Comparison of ENCODE assay signal across 19 mouse cellular contexts in genomic region chr4:8929346-8929745, GRCm38 (mm10).
DNase-seq lines count a peak whose midpoint lies in the region; ATAC-seq and TF ChIP-seq lines count a peak whose summit lies in the region.
"Had no signal": no experiment of that assay in that cellular context is flagged by ENCODE, and none has a peak within 500 bp of the region (broad histone marks: within the 10 kb centered on the region; RNA-seq: fewer than 3 reads in every experiment).

No protein-coding gene starts in this region.

- H3K27me3 ChIP-seq in hindbrain, embryonic 15.5 days: no peaks in the 10 kb centered on the region
- no peaks in the 10 kb centered on the region for H3K27me3 ChIP-seq in hindbrain, embryonic 14.5 days (ENCODE audit: control insufficient read depth, insufficient read depth, low read length)
- H3K27me3 ChIP-seq in cerebellum, adult 2 months (ENCODE audit: control insufficient read depth, insufficient read depth, low read length): no peaks in the 10 kb centered on the region
- H3K27me3 ChIP-seq in kidney, embryonic 16.5 days (ENCODE audit: insufficient read depth, low read length): no peaks in the 10 kb centered on the region
- H3K27me3 ChIP-seq: heart, embryonic 15.5 days had no signal

- no peaks in the 10 kb centered on the region for H3K9me3 ChIP-seq in hindbrain, embryonic 15.5 days
- H3K9me3 ChIP-seq in hindbrain, embryonic 14.5 days (ENCODE audit: control insufficient read depth, low read length): no peaks in the 10 kb centered on the region
- no peaks in the 10 kb centered on the region for H3K9me3 ChIP-seq in kidney, embryonic 16.5 days (ENCODE audit: low read length)
- H3K9me3 ChIP-seq: embryonic facial prominence, embryonic 13.5 days; G1E; heart, embryonic 15.5 days had no signal

- TF ChIP-seq CTCF in brain, embryonic 14.5 days (IDR thresholded peaks at IDR 0.05; ENCODE audit: borderline replicate concordance, extremely low read depth, insufficient read depth, insufficient read length): no peak
- TF ChIP-seq CTCF in cerebellum, adult 2 months (IDR thresholded peaks at IDR 0.05; ENCODE audit: borderline replicate concordance, insufficient read depth, low read depth, low read length): no peak

- H3K4me2 ChIP-seq in hindbrain, embryonic 15.5 days: no peak overlapping the region
- no peak overlapping the region for H3K4me2 ChIP-seq in hindbrain, embryonic 14.5 days (replicated peaks)
- no peak overlapping the region for H3K4me2 ChIP-seq in kidney, embryonic 16.5 days (replicated peaks; ENCODE audit: low read depth, low read length)
- H3K4me2 ChIP-seq: embryonic facial prominence, embryonic 13.5 days; heart, embryonic 15.5 days had no signal

- no peaks in the 10 kb centered on the region for H3K36me3 ChIP-seq in hindbrain, embryonic 15.5 days
- no peaks in the 10 kb centered on the region for H3K36me3 ChIP-seq in hindbrain, embryonic 14.5 days (replicated peaks; ENCODE audit: control insufficient read depth, insufficient read depth)
- no peaks in the 10 kb centered on the region for H3K36me3 ChIP-seq in kidney, embryonic 16.5 days (ENCODE audit: insufficient read depth, low read length)
- H3K36me3 ChIP-seq: embryonic facial prominence, embryonic 13.5 days; G1E; heart, embryonic 15.5 days had no signal

- H3K27ac ChIP-seq in hindbrain, embryonic 15.5 days (replicated peaks): no peak overlapping the region
- H3K27ac ChIP-seq in hindbrain, embryonic 14.5 days: no peak overlapping the region
- H3K27ac ChIP-seq in cerebellum, adult 2 months (ENCODE audit: insufficient read depth, low read length): no peak overlapping the region
- H3K27ac ChIP-seq in kidney, embryonic 16.5 days (ENCODE audit: low read length): no peak overlapping the region
- H3K27ac ChIP-seq: embryonic facial prominence, embryonic 13.5 days; heart, embryonic 15.5 days; kidney, postnatal 0 days had no signal

- ATAC-seq in hindbrain, embryonic 15.5 days (ENCODE audit: low FRiP score, low read depth): 0 out of 2 replicates have a peak, but pooled peaks have one; percentile 23
- ATAC-seq in hindbrain, embryonic 14.5 days (ENCODE audit: low FRiP score): no peak
- ATAC-seq in kidney, embryonic 16.5 days (ENCODE audit: low FRiP score, low TSS enrichment): no peak
- ATAC-seq: inflammation-experienced regulatory T-cells, adult 6 months had no signal

- WGBS in hindbrain, embryonic 15.5 days: 56% methylated on average over 4 of the region's 4 CpGs
- WGBS in hindbrain, embryonic 14.5 days: 63% methylated on average over 4 of the region's 4 CpGs
- 16% methylated on average over 4 of the region's 4 CpGs for WGBS in cerebellum, adult 2 months
- WGBS in kidney, embryonic 16.5 days: 86% methylated on average over 4 of the region's 4 CpGs

- no peak for DNase-seq in hindbrain, embryonic 14.5 days (ENCODE audit: low spot score)
- peak; percentile 71 for DNase-seq in brain, embryonic 14.5 days (ENCODE audit: low read depth)
- peak; percentile 63 to 81 for DNase-seq in cerebellum, adult 2 months
- DNase-seq in gonadal fat pad, adult 2 months (ENCODE audit: low read depth): peak; percentile 91
- no peak for DNase-seq in frontal cortex, postnatal 36 days (ENCODE audit: low spot score in 2 of 2)
- no peak for DNase-seq in thymus, postnatal 10 days (ENCODE audit: low spot score in 2 of 2)
- DNase-seq: adrenal gland, postnatal 36 days; gastrocnemius, postnatal 14 days; layer of hippocampus, postnatal 36 days; lung, postnatal 10 days; right cerebral cortex, postnatal 14 days; thymus, adult 18-20 months had no signal

- peaks cover 4% of the 10 kb centered on the region; the same call in 1 of the 2 replicates for H3K4me1 ChIP-seq in hindbrain, embryonic 15.5 days (replicated peaks)
- H3K4me1 ChIP-seq in hindbrain, embryonic 14.5 days (replicated peaks; ENCODE audit: control insufficient read depth, insufficient read depth, low read length): no peaks in the 10 kb centered on the region
- peaks cover 6% of the 10 kb centered on the region; the same call in 1 of the 2 replicates for H3K4me1 ChIP-seq in cerebellum, adult 2 months (ENCODE audit: control insufficient read depth, insufficient read depth, low read length)
- H3K4me1 ChIP-seq in kidney, embryonic 16.5 days (ENCODE audit: insufficient read depth, low read length): no peaks in the 10 kb centered on the region
- H3K4me1 ChIP-seq: embryonic facial prominence, embryonic 13.5 days had no signal

- H3K4me3 ChIP-seq in hindbrain, embryonic 15.5 days: no peak overlapping the region
- H3K4me3 ChIP-seq in hindbrain, embryonic 14.5 days (replicated peaks; ENCODE audit: low read length): no peak overlapping the region
- H3K4me3 ChIP-seq in cerebellum, adult 2 months (replicated peaks; ENCODE audit: insufficient read depth, low read depth, low read length): no peak overlapping the region
- H3K4me3 ChIP-seq in kidney, embryonic 16.5 days (ENCODE audit: low read length): no peak overlapping the region
- H3K4me3 ChIP-seq: embryonic facial prominence, embryonic 13.5 days; heart, embryonic 15.5 days had no signal

- no peak for TF ChIP-seq POLR2A in brain, embryonic 14.5 days (IDR thresholded peaks at IDR 0.05; ENCODE audit: borderline replicate concordance, extremely low read depth, insufficient read depth, insufficient read length, poor library complexity, severe bottlenecking)
- no peak for TF ChIP-seq POLR2A in cerebellum, adult 2 months (IDR thresholded peaks at IDR 0.05; ENCODE audit: borderline replicate concordance, insufficient read depth, low read length)

- no peak overlapping the region for H3K9ac ChIP-seq in hindbrain, embryonic 15.5 days
- no peak overlapping the region for H3K9ac ChIP-seq in hindbrain, embryonic 14.5 days
- H3K9ac ChIP-seq in kidney, embryonic 16.5 days (replicated peaks; ENCODE audit: low read length): no peak overlapping the region
- H3K9ac ChIP-seq: embryonic facial prominence, embryonic 13.5 days; heart, embryonic 15.5 days had no signal

Comparison
In these comparisons a context has a peak if more than half of its experiments do, and no peak if none do; other contexts are left out.
1. DNase-seq: peak in brain, embryonic 14.5 days (single experiment), cerebellum, adult 2 months (2 of 2) and gonadal fat pad, adult 2 months (single experiment); none in hindbrain, embryonic 14.5 days (single experiment), frontal cortex, postnatal 36 days (0 of 2) and thymus, postnatal 10 days (0 of 2).